In genomic region chr15:38414318-38415090, GRCm38 (mm10) we compare ENCODE assay signal across 9 mouse cellular contexts.
DNase-seq lines count a peak whose midpoint lies in the region; ATAC-seq lines count a peak whose summit lies in the region.
"Had no signal": no experiment of that assay in that cellular context is flagged by ENCODE, and none has a peak within 500 bp of the region (broad histone marks: within the 10 kb centered on the region; RNA-seq: fewer than 3 reads in every experiment).

No protein-coding gene starts in this region.

- H3K27ac ChIP-seq in lung, embryonic 16.5 days (ENCODE audit: low read length), result peak overlapping the region; percentile 72
- H3K27ac ChIP-seq in embryonic facial prominence, embryonic 15.5 days (replicated peaks), result peak overlapping the region; percentile 48; the same call in 1 of the 2 replicates
- H3K27ac ChIP-seq in liver, embryonic 11.5 days (ENCODE audit: low read depth, low read length), result no peak overlapping the region
- no peak overlapping the region for H3K27ac ChIP-seq in hindbrain, embryonic 11.5 days (ENCODE audit: low read depth, low read length)
- H3K27ac ChIP-seq: midbrain, embryonic 12.5 days had no signal

- H3K27me3 ChIP-seq in lung, embryonic 16.5 days (ENCODE audit: control insufficient read depth, insufficient read depth, low read depth, low read length), result no peaks in the 10 kb centered on the region
- H3K27me3 ChIP-seq in embryonic facial prominence, embryonic 15.5 days, result no peaks in the 10 kb centered on the region
- no peaks in the 10 kb centered on the region for H3K27me3 ChIP-seq in liver, embryonic 11.5 days (replicated peaks; ENCODE audit: control insufficient read depth, insufficient read depth, low read length)
- no peaks in the 10 kb centered on the region for H3K27me3 ChIP-seq in hindbrain, embryonic 11.5 days (ENCODE audit: control insufficient read depth, insufficient read depth, low read length)
- H3K27me3 ChIP-seq: midbrain, embryonic 12.5 days had no signal

- H3K9me3 ChIP-seq in lung, embryonic 16.5 days (ENCODE audit: control insufficient read depth, low read length), result no peaks in the 10 kb centered on the region
- no peaks in the 10 kb centered on the region for H3K9me3 ChIP-seq in embryonic facial prominence, embryonic 15.5 days (replicated peaks)
- no peaks in the 10 kb centered on the region for H3K9me3 ChIP-seq in liver, embryonic 11.5 days (ENCODE audit: control insufficient read depth, low read length)
- no peaks in the 10 kb centered on the region for H3K9me3 ChIP-seq in hindbrain, embryonic 11.5 days (ENCODE audit: control insufficient read depth, low read length)
- H3K9me3 ChIP-seq: midbrain, embryonic 12.5 days had no signal

- intact Hi-C loops in heart, postnatal 10 days (cut with DNase I), result no loop called here
- intact Hi-C loops in gastrocnemius, postnatal 36 days (cut with DNase I), result no loop called here
- intact Hi-C loops in left cerebral cortex, postnatal 14 days (cut with DNase I), result no loop called here

- H3K4me3 ChIP-seq in lung, embryonic 16.5 days (ENCODE audit: low read length), result no peak overlapping the region
- no peak overlapping the region for H3K4me3 ChIP-seq in embryonic facial prominence, embryonic 15.5 days (replicated peaks)
- H3K4me3 ChIP-seq in liver, embryonic 11.5 days (ENCODE audit: low read depth, low read length), result no peak overlapping the region
- no peak overlapping the region for H3K4me3 ChIP-seq in hindbrain, embryonic 11.5 days (ENCODE audit: low read depth, low read length)
- H3K4me3 ChIP-seq: midbrain, embryonic 12.5 days had no signal

- ATAC-seq in lung, embryonic 16.5 days (ENCODE audit: low read depth), result peak; percentile 81
- ATAC-seq in embryonic facial prominence, embryonic 15.5 days (ENCODE audit: insufficient number of reproducible peaks, low FRiP score, low TSS enrichment, low read depth), result no peak; the same call in 1 of the 2 replicates
- ATAC-seq in liver, embryonic 11.5 days (replicated peaks; ENCODE audit: low FRiP score), result no peak
- ATAC-seq in hindbrain, embryonic 11.5 days (ENCODE audit: low FRiP score), result no peak

- no peak overlapping the region for H3K4me2 ChIP-seq in lung, embryonic 16.5 days (ENCODE audit: low read depth, low read length)
- H3K4me2 ChIP-seq in embryonic facial prominence, embryonic 15.5 days (replicated peaks), result no peak overlapping the region
- no peak overlapping the region for H3K4me2 ChIP-seq in liver, embryonic 11.5 days
- H3K4me2 ChIP-seq in hindbrain, embryonic 11.5 days (replicated peaks; ENCODE audit: low read depth, low read length), result no peak overlapping the region
- H3K4me2 ChIP-seq: midbrain, embryonic 12.5 days had no signal

- no peak for DNase-seq in lung, postnatal 4 days
- DNase-seq in heart, postnatal 10 days, result peak; percentile 67 to 77
- DNase-seq in liver, embryonic 11.5 days (ENCODE audit: low spot score), result peak; percentile 27
- no peak for DNase-seq in hindbrain, embryonic 11.5 days (ENCODE audit: low spot score)
- no peak for DNase-seq in gastrocnemius, postnatal 36 days
- no peak for DNase-seq in left cerebral cortex, postnatal 14 days (ENCODE audit: low spot score in 2 of 2)

- no peaks in the 10 kb centered on the region for H3K36me3 ChIP-seq in lung, embryonic 16.5 days (ENCODE audit: control insufficient read depth, insufficient read depth, low read length)
- H3K36me3 ChIP-seq in embryonic facial prominence, embryonic 15.5 days, result no peaks in the 10 kb centered on the region
- H3K36me3 ChIP-seq in liver, embryonic 11.5 days (ENCODE audit: control insufficient read depth, insufficient read depth, low read length), result no peaks in the 10 kb centered on the region
- H3K36me3 ChIP-seq in hindbrain, embryonic 11.5 days (ENCODE audit: control insufficient read depth, insufficient read depth, low read length), result no peaks in the 10 kb centered on the region
- H3K36me3 ChIP-seq: midbrain, embryonic 12.5 days had no signal

- H3K9ac ChIP-seq in lung, embryonic 16.5 days (ENCODE audit: low read length), result no peak overlapping the region
- no peak overlapping the region for H3K9ac ChIP-seq in embryonic facial prominence, embryonic 15.5 days
- H3K9ac ChIP-seq in liver, embryonic 11.5 days (ENCODE audit: low read depth, low read length), result no peak overlapping the region
- H3K9ac ChIP-seq in hindbrain, embryonic 11.5 days (ENCODE audit: low read depth, low read length), result no peak overlapping the region
- H3K9ac ChIP-seq: midbrain, embryonic 12.5 days had no signal

- WGBS in lung, embryonic 16.5 days, result 60% methylated on average over 8 of the region's 8 CpGs
- WGBS in embryonic facial prominence, embryonic 15.5 days, result 59% methylated on average over 8 of the region's 8 CpGs
- WGBS in liver, embryonic 11.5 days, result 80% methylated on average over 8 of the region's 8 CpGs
- 85% methylated on average over 8 of the region's 8 CpGs for WGBS in hindbrain, embryonic 11.5 days

- H3K4me1 ChIP-seq in lung, embryonic 16.5 days (replicated peaks; ENCODE audit: control insufficient read depth, insufficient read depth, low read length), result peaks cover 6% of the 10 kb centered on the region; the same call in 1 of the 2 replicates
- H3K4me1 ChIP-seq in embryonic facial prominence, embryonic 15.5 days, result peaks cover 15% of the 10 kb centered on the region
- no peaks in the 10 kb centered on the region for H3K4me1 ChIP-seq in liver, embryonic 11.5 days (replicated peaks; ENCODE audit: control insufficient read depth, insufficient read depth, low read length)
- H3K4me1 ChIP-seq in hindbrain, embryonic 11.5 days (replicated peaks; ENCODE audit: control insufficient read depth, insufficient read depth, low read length), result no peaks in the 10 kb centered on the region

Comparison
In these comparisons a context has a peak if more than half of its experiments do, and no peak if none do; other contexts are left out.
1. H3K27ac ChIP-seq: peak in lung, embryonic 16.5 days (single experiment) and embryonic facial prominence, embryonic 15.5 days (single experiment); none in liver, embryonic 11.5 days (single experiment) and hindbrain, embryonic 11.5 days (single experiment).
2. DNase-seq: peak in heart, postnatal 10 days (2 of 2) and liver, embryonic 11.5 days (single experiment); none in lung, postnatal 4 days (0 of 2), hindbrain, embryonic 11.5 days (single experiment), gastrocnemius, postnatal 36 days (0 of 2) and left cerebral cortex, postnatal 14 days (0 of 2).